Comparison of ENCODE assay signal across 13 mouse cellular contexts in the genomic region with DNA sequence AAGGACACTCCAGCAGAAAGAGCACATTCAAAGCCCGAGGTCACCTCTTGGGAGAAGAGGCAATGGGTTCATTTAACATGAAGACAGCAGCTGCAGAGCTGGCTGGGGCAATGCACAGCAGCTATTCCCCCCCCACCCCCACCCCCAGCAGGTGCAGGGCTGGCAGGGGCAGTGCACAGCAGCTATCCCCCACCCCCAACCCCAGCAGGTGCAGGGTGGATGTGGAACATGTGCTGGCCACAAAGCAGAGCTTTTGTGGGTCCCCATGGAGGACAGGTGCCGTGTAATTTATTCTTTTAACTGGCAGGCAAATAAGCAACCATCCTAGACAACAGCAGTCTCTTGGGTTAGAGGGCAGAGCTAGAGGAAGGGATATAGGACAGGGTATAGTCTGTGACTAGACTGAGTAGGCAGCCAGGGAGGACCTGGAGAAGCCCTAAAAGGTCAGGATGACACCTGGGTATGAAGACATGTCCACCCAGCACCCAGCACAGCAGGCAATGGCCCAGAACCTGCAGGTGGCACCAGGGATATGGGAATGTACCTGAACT. TPM values are rescaled to one million over a fixed set of nuclear protein-coding genes. Genes with fewer than 3 reads are reported as not detected.
DNase-seq lines count a peak whose midpoint lies in the region; ATAC-seq and TF ChIP-seq lines count a peak whose summit lies in the region.
"Had no signal": no experiment of that assay in that cellular context is flagged by ENCODE, and none has a peak within 500 bp of the region (broad histone marks: within the 10 kb centered on the region; RNA-seq: fewer than 3 reads in every experiment).

No protein-coding gene starts in this region.

- no peak overlapping the region for H3K27ac ChIP-seq in gastrocnemius, adult 2 months
- no peak overlapping the region for H3K27ac ChIP-seq in embryonic facial prominence, embryonic 15.5 days (replicated peaks)
- no peak overlapping the region for H3K27ac ChIP-seq in midbrain, embryonic 11.5 days (ENCODE audit: low read depth, low read length)
- peak overlapping the region; percentile 86 for H3K27ac ChIP-seq in thymus, adult 2 months (ENCODE audit: control insufficient read depth, insufficient read depth, low read length)
- H3K27ac ChIP-seq: heart, embryonic 15.5 days; layer of hippocampus, adult 2 months had no signal

- TF ChIP-seq CTCF in gastrocnemius, adult 2 months (IDR thresholded peaks at IDR 0.05), result no peak
- no peak for TF ChIP-seq CTCF in thymus, adult 2 months (IDR thresholded peaks at IDR 0.05; ENCODE audit: borderline replicate concordance, control insufficient read depth, extremely low read depth, insufficient read depth, low read length, poor library complexity)

- TF ChIP-seq POLR2A in thymus, adult 2 months (IDR thresholded peaks at IDR 0.05; ENCODE audit: control insufficient read depth, extremely low read depth, insufficient read depth, low read length, poor library complexity), result no peak

- peak; percentile 10 for DNase-seq in gastrocnemius, adult 2 months
- DNase-seq in gastrocnemius, postnatal 14 days, result no peak
- DNase-seq in midbrain, embryonic 11.5 days (ENCODE audit: low spot score, missing footprints), result no peak
- peak; percentile 82 for DNase-seq in thymus, adult 2 months
- no peak for DNase-seq in adrenal gland, postnatal 25 days
- DNase-seq: cerebellum, adult 9-10 months; gastrocnemius, postnatal 25 days; kidney, adult 2 months had no signal

- no peak overlapping the region for H3K9ac ChIP-seq in embryonic facial prominence, embryonic 15.5 days
- no peak overlapping the region for H3K9ac ChIP-seq in midbrain, embryonic 11.5 days (ENCODE audit: low read length)
- H3K9ac ChIP-seq: heart, embryonic 15.5 days had no signal

- no peak overlapping the region for H3K4me3 ChIP-seq in gastrocnemius, adult 2 months
- H3K4me3 ChIP-seq in embryonic facial prominence, embryonic 15.5 days (replicated peaks), result no peak overlapping the region
- no peak overlapping the region for H3K4me3 ChIP-seq in midbrain, embryonic 11.5 days (ENCODE audit: low read depth, low read length)
- H3K4me3 ChIP-seq in thymus, adult 2 months (ENCODE audit: control insufficient read depth, insufficient read depth, low read length), result no peak overlapping the region
- H3K4me3 ChIP-seq: heart, embryonic 15.5 days; layer of hippocampus, adult 2 months had no signal

- 62% methylated on average over 2 of the region's 2 CpGs for WGBS in embryonic facial prominence, embryonic 15.5 days
- WGBS in midbrain, embryonic 11.5 days, result 80% methylated on average over 2 of the region's 2 CpGs
- WGBS in thymus, adult 2 months, result 10% methylated on average over 2 of the region's 2 CpGs

- no peaks in the 10 kb centered on the region for H3K4me1 ChIP-seq in embryonic facial prominence, embryonic 15.5 days
- H3K4me1 ChIP-seq in midbrain, embryonic 11.5 days (ENCODE audit: control insufficient read depth, insufficient read depth, low read length), result peaks cover 7% of the 10 kb centered on the region
- peaks cover 23% of the 10 kb centered on the region for H3K4me1 ChIP-seq in thymus, adult 2 months (replicated peaks; ENCODE audit: control insufficient read depth, insufficient read depth, low read length)
- H3K4me1 ChIP-seq: heart, embryonic 15.5 days had no signal

- no peaks in the 10 kb centered on the region for H3K9me3 ChIP-seq in embryonic facial prominence, embryonic 15.5 days (replicated peaks)
- H3K9me3 ChIP-seq in midbrain, embryonic 11.5 days (ENCODE audit: control insufficient read depth, low read length), result no peaks in the 10 kb centered on the region
- H3K9me3 ChIP-seq: heart, embryonic 15.5 days had no signal

- no peaks in the 10 kb centered on the region for H3K27me3 ChIP-seq in embryonic facial prominence, embryonic 15.5 days
- no peaks in the 10 kb centered on the region for H3K27me3 ChIP-seq in midbrain, embryonic 11.5 days (ENCODE audit: control insufficient read depth, insufficient read depth, low read length)
- H3K27me3 ChIP-seq in thymus, adult 2 months (ENCODE audit: control insufficient read depth, insufficient read depth, low read length), result no peaks in the 10 kb centered on the region
- H3K27me3 ChIP-seq: heart, embryonic 15.5 days had no signal

- peak; percentile 53; the same call in 1 of the 2 replicates for ATAC-seq in embryonic facial prominence, embryonic 15.5 days (ENCODE audit: insufficient number of reproducible peaks, low FRiP score, low TSS enrichment, low read depth)
- ATAC-seq in midbrain, embryonic 11.5 days (ENCODE audit: low FRiP score), result peak; percentile 78
- no peak for ATAC-seq in activated CD4-positive, CD25-positive, alpha-beta regulatory T cell, adult 4 months
- ATAC-seq in granulocyte monocyte progenitor cell, adult 5-6 weeks (replicated peaks; ENCODE audit: poor library complexity, severe bottlenecking), result no peak

- peaks cover 94% of the 10 kb centered on the region for H3K36me3 ChIP-seq in embryonic facial prominence, embryonic 15.5 days
- H3K36me3 ChIP-seq in midbrain, embryonic 11.5 days (ENCODE audit: control insufficient read depth, insufficient read depth, low read length), result peaks cover 57% of the 10 kb centered on the region
- peaks cover 72% of the 10 kb centered on the region for H3K36me3 ChIP-seq in thymus, adult 2 months (ENCODE audit: control insufficient read depth, insufficient read depth, low read length)

- intact Hi-C loops in gastrocnemius, adult 2 months (cut with DNase I), result no loop called here
- intact Hi-C loops in gastrocnemius, postnatal 14 days (cut with DNase I; ENCODE audit: low total_unique reads), result no loop called here

- no peak overlapping the region for H3K4me2 ChIP-seq in embryonic facial prominence, embryonic 15.5 days (replicated peaks)
- H3K4me2 ChIP-seq in midbrain, embryonic 11.5 days, result no peak overlapping the region
- H3K4me2 ChIP-seq: heart, embryonic 15.5 days had no signal

RNA-seq across cellular contexts. Expression of gene Podxl2, which starts 11.6 kb away (rescaled TPM):
- 10 to 100 TPM; 48.5 to 55.1 TPM for total RNA-seq in gastrocnemius, adult 2 months (2021)
- 10 to 100 TPM; 47.1 to 54.4 TPM for total RNA-seq in gastrocnemius, postnatal 14 days (2021)
- polyA plus RNA-seq in embryonic facial prominence, embryonic 15.5 days (2015; fragmentation: Nextera tagmentation; extraction: Ambion mirVana), result 118 and 126 TPM in 2 replicates
- 118 and 119 TPM in 2 replicates for polyA plus RNA-seq in midbrain, embryonic 11.5 days (2014; fragmentation: Nextera tagmentation; extraction: Ambion mirVana)
- polyA plus RNA-seq in thymus, adult 2 months (2012; rRNA removed), result 95.8 and 100.0 TPM in 2 replicates
- 31.4 and 33.5 TPM in 2 replicates for total RNA-seq in adrenal gland, postnatal 25 days (2021)
- not detected for polyA plus RNA-seq in activated CD4-positive, CD25-positive, alpha-beta regulatory T cell, adult 4 months (2017; shearing (Covaris generic))
- total RNA-seq in granulocyte monocyte progenitor cell, adult 5-6 weeks (2014; fragmentation: Nextera tagmentation), result not detected in 2 replicates
- not detected in 2 replicates for total RNA-seq in granulocyte monocyte progenitor cell, adult 5-6 weeks (2017)

RNA-seq across cellular contexts. Expression of gene Mcm2, which starts 12.1 kb away (rescaled TPM):
- 1 to 10 TPM; 6.6 to 7.5 TPM for total RNA-seq in gastrocnemius, adult 2 months (2021)
- 1 to 10 TPM; 5.5 to 9.4 TPM for total RNA-seq in gastrocnemius, postnatal 14 days (2021)
- 101 and 102 TPM in 2 replicates for polyA plus RNA-seq in embryonic facial prominence, embryonic 15.5 days (2015; fragmentation: Nextera tagmentation; extraction: Ambion mirVana)
- 210 and 212 TPM in 2 replicates for polyA plus RNA-seq in midbrain, embryonic 11.5 days (2014; fragmentation: Nextera tagmentation; extraction: Ambion mirVana)
- polyA plus RNA-seq in thymus, adult 2 months (2012; rRNA removed), result 169 and 232 TPM in 2 replicates
- 48.6 and 50.9 TPM in 2 replicates for total RNA-seq in adrenal gland, postnatal 25 days (2021)
- polyA plus RNA-seq in activated CD4-positive, CD25-positive, alpha-beta regulatory T cell, adult 4 months (2017; shearing (Covaris generic)), result 10 to 100 TPM; 27.0 to 41.8 TPM
- 148 and 183 TPM in 2 replicates for total RNA-seq in granulocyte monocyte progenitor cell, adult 5-6 weeks (2014; fragmentation: Nextera tagmentation)
- 153 and 168 TPM in 2 replicates for total RNA-seq in granulocyte monocyte progenitor cell, adult 5-6 weeks (2017)

RNA-seq across cellular contexts. Expression of gene Tpra1, which starts 15.6 kb away (rescaled TPM):
- total RNA-seq in gastrocnemius, adult 2 months (2021), result 10 to 100 TPM; 25.5 to 26.1 TPM
- total RNA-seq in gastrocnemius, postnatal 14 days (2021), result 10 to 100 TPM; 21.5 to 24.1 TPM
- 83.7 and 86.5 TPM in 2 replicates for polyA plus RNA-seq in embryonic facial prominence, embryonic 15.5 days (2015; fragmentation: Nextera tagmentation; extraction: Ambion mirVana)
- polyA plus RNA-seq in midbrain, embryonic 11.5 days (2014; fragmentation: Nextera tagmentation; extraction: Ambion mirVana), result 36.9 and 39.6 TPM in 2 replicates
- 300 and 366 TPM in 2 replicates for polyA plus RNA-seq in thymus, adult 2 months (2012; rRNA removed)
- total RNA-seq in adrenal gland, postnatal 25 days (2021), result 127 and 136 TPM in 2 replicates
- 10 to 100 TPM; 43.6 to 57.7 TPM for polyA plus RNA-seq in activated CD4-positive, CD25-positive, alpha-beta regulatory T cell, adult 4 months (2017; shearing (Covaris generic))
- 25.1 and 62.6 TPM in 2 replicates for total RNA-seq in granulocyte monocyte progenitor cell, adult 5-6 weeks (2014; fragmentation: Nextera tagmentation)
- 28.7 and 30.9 TPM in 2 replicates for total RNA-seq in granulocyte monocyte progenitor cell, adult 5-6 weeks (2017)

RNA-seq across cellular contexts. Expression of gene Abtb1, which starts 44.7 kb away (rescaled TPM):
- 10 to 100 TPM; 16.9 to 22.7 TPM for total RNA-seq in gastrocnemius, adult 2 months (2021)
- total RNA-seq in gastrocnemius, postnatal 14 days (2021), result 10 to 100 TPM; 17.8 to 18.2 TPM
- 33.2 and 34.5 TPM in 2 replicates for polyA plus RNA-seq in embryonic facial prominence, embryonic 15.5 days (2015; fragmentation: Nextera tagmentation; extraction: Ambion mirVana)
- 15.4 and 17.4 TPM in 2 replicates for polyA plus RNA-seq in midbrain, embryonic 11.5 days (2014; fragmentation: Nextera tagmentation; extraction: Ambion mirVana)
- 204 and 239 TPM in 2 replicates for polyA plus RNA-seq in thymus, adult 2 months (2012; rRNA removed)
- 40.6 and 43.0 TPM in 2 replicates for total RNA-seq in adrenal gland, postnatal 25 days (2021)
- polyA plus RNA-seq in activated CD4-positive, CD25-positive, alpha-beta regulatory T cell, adult 4 months (2017; shearing (Covaris generic)), result 10 to 100 TPM; 42.8 to 57.5 TPM
- 19.7 and 21.6 TPM in 2 replicates for total RNA-seq in granulocyte monocyte progenitor cell, adult 5-6 weeks (2014; fragmentation: Nextera tagmentation)
- total RNA-seq in granulocyte monocyte progenitor cell, adult 5-6 weeks (2017), result 22.3 and 35.6 TPM in 2 replicates

Comparison
In these comparisons a context has a peak if more than half of its experiments do, and no peak if none do; other contexts are left out.
1. DNase-seq: peak in gastrocnemius, adult 2 months (single experiment) and thymus, adult 2 months (single experiment); none in gastrocnemius, postnatal 14 days (single experiment), midbrain, embryonic 11.5 days (single experiment) and adrenal gland, postnatal 25 days (single experiment).
2. ATAC-seq: peak in embryonic facial prominence, embryonic 15.5 days (single experiment) and midbrain, embryonic 11.5 days (single experiment); none in activated CD4-positive, CD25-positive, alpha-beta regulatory T cell, adult 4 months (single experiment) and granulocyte monocyte progenitor cell, adult 5-6 weeks (single experiment).
3. RNA of gene Podxl2, which starts 11.6 kb away (total RNA-seq): 48.5 to 55.1 TPM in gastrocnemius, adult 2 months, 47.1 to 54.4 TPM in gastrocnemius, postnatal 14 days and 31.4 to 33.5 TPM in adrenal gland, postnatal 25 days; not detected in granulocyte monocyte progenitor cell, adult 5-6 weeks; every median in the first group is over 10 times any median in the second.